Mouse (Mus musculus): ENCODE measurements around the gene Wnt6. TPM values are rescaled to one million over a fixed set of nuclear protein-coding genes. Genes with fewer than 3 reads are reported as not detected.

Gene Wnt6
- polyA plus RNA-seq (2012; rRNA removed) = 39.9 and 42.8 TPM in 2 replicates
- 51.8 and 54.3 TPM in 2 replicates for polyA plus RNA-seq (2014; fragmentation: Nextera tagmentation; extraction: Ambion mirVana)

DNA sequence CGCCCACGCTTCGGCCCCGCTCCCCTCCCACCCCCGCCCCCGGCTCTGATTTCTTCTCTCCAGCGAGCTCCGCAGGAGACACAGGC, at the start of gene Wnt6:
Wnt6 (plus strand) TSS at position 48 of the 86 bp plus-strand sequence.
- Histone ChIP-seq H3K9ac (ENCODE audit: low read depth, low read length, severe bottlenecking) (peak within 1 kb of the TSS; percentile 50), H3K27ac (replicated peaks; ENCODE audit: low read depth, low read length) (no peak within 1 kb of the TSS), H3K27me3 (ENCODE audit: control insufficient read depth, insufficient read depth, low read length) (peaks cover 72% of the 10 kb centered on the region), H3K4me2 (replicated peaks; ENCODE audit: low read depth, low read length, severe bottlenecking) (peak within 1 kb of the TSS; percentile 92), H3K4me1 (ENCODE audit: control insufficient read depth, insufficient read depth, low read length) (peaks cover 18% of the 10 kb centered on the region), H3K9me3 (ENCODE audit: control insufficient read depth, low read length) (no peaks in the 10 kb centered on the region), H3K4me3 (replicated peaks; ENCODE audit: low read length) (peak within 1 kb of the TSS; percentile 50), H3K36me3 (ENCODE audit: control insufficient read depth, insufficient read depth, low read length) (no peaks in the 10 kb centered on the region)
- 0% methylated on average over 1 of the region's 8 CpGs for WGBS
- no peak for TF ChIP-seq POLR2A (IDR thresholded peaks at IDR 0.05; ENCODE audit: borderline replicate concordance, extremely low read depth, insufficient read depth, insufficient read length)
- DNase-seq (ENCODE audit: low spot score) (no peak), ATAC-seq (ENCODE audit: low FRiP score, low read depth) (no peak)

DNA sequence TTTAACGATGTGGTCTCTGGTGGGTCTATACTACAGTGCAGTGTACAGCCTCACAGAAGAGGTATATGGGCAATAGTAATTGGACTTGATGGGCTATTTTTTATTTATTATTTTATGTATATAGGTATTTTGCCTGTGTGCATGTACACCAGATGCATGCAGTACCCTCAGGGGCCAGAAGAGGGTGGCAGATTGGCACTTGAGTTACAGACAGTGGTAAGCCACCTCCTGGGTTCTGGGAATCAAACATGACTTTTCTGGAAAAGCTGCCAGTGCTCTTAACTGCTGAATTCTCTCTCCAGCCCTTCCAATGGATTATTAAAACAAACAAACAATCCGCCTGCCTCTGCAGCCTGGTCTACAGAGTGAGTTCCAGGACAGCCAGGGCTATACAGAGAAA, 47.9 kb upstream of the Wnt6 start:
- TF ChIP-seq POLR2A (IDR thresholded peaks at IDR 0.05; ENCODE audit: borderline replicate concordance, extremely low read depth, insufficient read depth, insufficient read length) = no peak
- 67% methylated on average over 2 of the region's 2 CpGs for WGBS
- H3K27ac ChIP-seq (replicated peaks; ENCODE audit: low read depth, low read length) = no peak overlapping the region
- H3K4me3 ChIP-seq (replicated peaks; ENCODE audit: low read length) = no peak overlapping the region
- H3K9me3 ChIP-seq (ENCODE audit: control insufficient read depth, low read length) = no peaks in the 10 kb centered on the region
- no peak overlapping the region for H3K4me2 ChIP-seq (replicated peaks; ENCODE audit: low read depth, low read length, severe bottlenecking)
- no peak overlapping the region for H3K9ac ChIP-seq (ENCODE audit: low read depth, low read length, severe bottlenecking)
- ATAC-seq (ENCODE audit: low FRiP score, low read depth) = no peak
- no peaks in the 10 kb centered on the region for H3K4me1 ChIP-seq (ENCODE audit: control insufficient read depth, insufficient read depth, low read length)
- no peak for DNase-seq (ENCODE audit: low spot score)
- H3K27me3 ChIP-seq (ENCODE audit: control insufficient read depth, insufficient read depth, low read length) = no peaks in the 10 kb centered on the region
- H3K36me3 ChIP-seq (ENCODE audit: control insufficient read depth, insufficient read depth, low read length) = no peaks in the 10 kb centered on the region

DNA sequence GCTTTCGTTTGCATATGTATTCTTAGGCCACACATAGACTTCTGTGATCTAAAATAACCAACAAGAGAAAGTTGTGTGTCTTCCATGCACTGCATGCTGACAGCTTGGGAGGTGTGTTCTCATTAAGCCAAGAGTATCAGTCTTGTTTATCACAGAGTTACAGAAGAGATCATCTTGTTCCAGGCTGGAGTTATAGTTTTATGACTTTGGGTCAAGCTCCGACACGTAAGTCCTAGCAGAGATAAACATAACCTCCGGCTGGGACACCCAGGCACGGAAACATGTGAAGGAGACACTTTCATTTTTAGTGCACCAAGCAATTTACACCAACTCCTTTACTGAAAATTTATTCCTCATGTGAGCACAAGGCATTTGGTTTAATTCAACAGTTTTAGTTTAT, 45.6 kb upstream of the Wnt6 start:
- Histone ChIP-seq H3K4me3 (replicated peaks; ENCODE audit: low read length) (no peak overlapping the region), H3K9ac (ENCODE audit: low read depth, low read length, severe bottlenecking) (no peak overlapping the region), H3K4me2 (replicated peaks; ENCODE audit: low read depth, low read length, severe bottlenecking) (no peak overlapping the region), H3K36me3 (ENCODE audit: control insufficient read depth, insufficient read depth, low read length) (no peaks in the 10 kb centered on the region), H3K9me3 (ENCODE audit: control insufficient read depth, low read length) (no peaks in the 10 kb centered on the region), H3K27ac (replicated peaks; ENCODE audit: low read depth, low read length) (no peak overlapping the region), H3K4me1 (ENCODE audit: control insufficient read depth, insufficient read depth, low read length) (no peaks in the 10 kb centered on the region), H3K27me3 (ENCODE audit: control insufficient read depth, insufficient read depth, low read length) (no peaks in the 10 kb centered on the region)
- 56% methylated on average over 5 of the region's 5 CpGs for WGBS
- no peak for TF ChIP-seq POLR2A (IDR thresholded peaks at IDR 0.05; ENCODE audit: borderline replicate concordance, extremely low read depth, insufficient read depth, insufficient read length)
- DNase-seq (ENCODE audit: low spot score) (no peak), ATAC-seq (ENCODE audit: low FRiP score, low read depth) (no peak)

DNA sequence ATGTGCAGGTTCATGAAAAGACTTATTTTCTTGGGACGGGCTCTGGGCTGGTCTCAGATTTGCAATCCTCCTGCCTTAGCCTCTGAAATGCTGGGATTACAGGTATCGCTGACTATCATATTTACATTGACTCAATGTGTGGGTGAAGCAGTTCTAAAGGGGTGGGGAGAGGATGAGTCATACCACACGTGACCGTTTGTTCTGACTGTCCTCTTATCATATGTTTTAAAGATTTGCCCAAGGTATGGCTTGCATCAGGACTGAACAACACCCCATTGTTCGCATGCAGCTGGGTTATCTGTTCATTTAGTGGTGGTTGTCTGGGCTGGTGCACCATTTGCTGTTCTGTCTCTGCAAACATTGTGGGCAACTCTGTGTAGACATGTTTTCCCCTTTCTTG, 45.0 kb upstream of the Wnt6 start:
- no peak for DNase-seq (ENCODE audit: low spot score)
- Histone ChIP-seq H3K4me3 (replicated peaks; ENCODE audit: low read length) (no peak overlapping the region), H3K9me3 (ENCODE audit: control insufficient read depth, low read length) (no peaks in the 10 kb centered on the region), H3K36me3 (ENCODE audit: control insufficient read depth, insufficient read depth, low read length) (no peaks in the 10 kb centered on the region), H3K4me1 (ENCODE audit: control insufficient read depth, insufficient read depth, low read length) (no peaks in the 10 kb centered on the region), H3K27ac (replicated peaks; ENCODE audit: low read depth, low read length) (no peak overlapping the region), H3K4me2 (replicated peaks; ENCODE audit: low read depth, low read length, severe bottlenecking) (no peak overlapping the region), H3K27me3 (ENCODE audit: control insufficient read depth, insufficient read depth, low read length) (no peaks in the 10 kb centered on the region), H3K9ac (ENCODE audit: low read depth, low read length, severe bottlenecking) (no peak overlapping the region)
- 80% methylated on average over 5 of the region's 5 CpGs for WGBS
- ATAC-seq (ENCODE audit: low FRiP score, low read depth) = no peak
- no peak for TF ChIP-seq POLR2A (IDR thresholded peaks at IDR 0.05; ENCODE audit: borderline replicate concordance, extremely low read depth, insufficient read depth, insufficient read length)

DNA sequence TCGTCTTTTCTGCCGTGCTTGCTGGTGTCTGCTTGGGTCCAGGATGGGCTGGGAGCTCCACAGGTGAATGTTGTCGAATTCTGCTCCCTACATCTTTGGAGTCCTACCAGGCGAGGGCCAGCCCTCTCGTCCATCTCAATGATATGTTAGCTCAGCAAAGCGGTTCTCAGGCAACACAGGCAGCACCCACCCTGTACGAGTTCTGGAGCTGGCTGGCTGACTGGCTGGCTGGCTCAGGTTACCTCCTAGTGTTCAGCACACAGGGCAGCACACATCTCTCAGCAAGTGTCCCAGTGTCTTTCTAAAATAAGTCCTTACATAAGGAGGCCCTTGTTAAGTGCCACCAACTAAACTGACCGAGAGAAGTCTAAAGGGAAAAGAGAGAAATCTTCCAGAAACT, 43.2 kb upstream of the Wnt6 start:
- ATAC-seq (ENCODE audit: low FRiP score, low read depth) (no peak), DNase-seq (ENCODE audit: low spot score) (no peak)
- H3K4me1 ChIP-seq (ENCODE audit: control insufficient read depth, insufficient read depth, low read length) = no peaks in the 10 kb centered on the region
- no peaks in the 10 kb centered on the region for H3K36me3 ChIP-seq (ENCODE audit: control insufficient read depth, insufficient read depth, low read length)
- no peak overlapping the region for H3K4me2 ChIP-seq (replicated peaks; ENCODE audit: low read depth, low read length, severe bottlenecking)
- WGBS = 69% methylated on average over 8 of the region's 8 CpGs
- no peaks in the 10 kb centered on the region for H3K9me3 ChIP-seq (ENCODE audit: control insufficient read depth, low read length)
- H3K27ac ChIP-seq (replicated peaks; ENCODE audit: low read depth, low read length) = no peak overlapping the region
- H3K9ac ChIP-seq (ENCODE audit: low read depth, low read length, severe bottlenecking) = no peak overlapping the region
- TF ChIP-seq POLR2A (IDR thresholded peaks at IDR 0.05; ENCODE audit: borderline replicate concordance, extremely low read depth, insufficient read depth, insufficient read length) = no peak
- H3K4me3 ChIP-seq (replicated peaks; ENCODE audit: low read length) = no peak overlapping the region
- no peaks in the 10 kb centered on the region for H3K27me3 ChIP-seq (ENCODE audit: control insufficient read depth, insufficient read depth, low read length)

DNA sequence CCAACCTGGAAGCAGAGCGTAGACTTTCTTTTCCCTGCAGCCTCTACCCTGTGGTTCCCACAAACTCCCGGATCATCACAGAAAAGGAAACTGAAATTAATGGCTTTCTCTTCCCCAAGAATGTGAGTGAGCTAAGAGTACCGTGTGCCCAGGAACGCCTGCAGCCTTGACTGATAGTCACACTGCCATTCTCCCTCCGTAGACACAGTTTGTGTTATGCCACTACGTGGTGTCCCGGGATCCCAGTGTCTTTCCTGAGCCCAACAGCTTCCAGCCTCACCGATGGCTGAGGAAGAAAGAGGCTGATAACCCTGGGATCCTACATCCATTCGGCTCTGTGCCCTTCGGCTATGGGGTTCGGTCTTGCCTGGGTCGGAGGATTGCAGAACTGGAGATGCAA, 34.7 kb upstream of the Wnt6 start:
- H3K9me3 ChIP-seq (ENCODE audit: control insufficient read depth, low read length) = no peaks in the 10 kb centered on the region
- no peak overlapping the region for H3K9ac ChIP-seq (ENCODE audit: low read depth, low read length, severe bottlenecking)
- no peak for DNase-seq (ENCODE audit: low spot score)
- no peak overlapping the region for H3K27ac ChIP-seq (replicated peaks; ENCODE audit: low read depth, low read length)
- no peaks in the 10 kb centered on the region for H3K36me3 ChIP-seq (ENCODE audit: control insufficient read depth, insufficient read depth, low read length)
- no peaks in the 10 kb centered on the region for H3K27me3 ChIP-seq (ENCODE audit: control insufficient read depth, insufficient read depth, low read length)
- no peaks in the 10 kb centered on the region for H3K4me1 ChIP-seq (ENCODE audit: control insufficient read depth, insufficient read depth, low read length)
- H3K4me3 ChIP-seq (replicated peaks; ENCODE audit: low read length) = no peak overlapping the region
- no peak overlapping the region for H3K4me2 ChIP-seq (replicated peaks; ENCODE audit: low read depth, low read length, severe bottlenecking)
- 88% methylated on average over 12 of the region's 12 CpGs for WGBS
- ATAC-seq (ENCODE audit: low FRiP score, low read depth) = no peak
- no peak for TF ChIP-seq POLR2A (IDR thresholded peaks at IDR 0.05; ENCODE audit: borderline replicate concordance, extremely low read depth, insufficient read depth, insufficient read length)

Measured in limb, embryonic 14.5 days (tissue).